Mouse (Mus musculus) lung, adult 2 months (tissue): ENCODE data around the gene Tbrg1. TPM values are rescaled to one million over a fixed set of nuclear protein-coding genes. Genes with fewer than 3 reads are reported as not detected.
A peak's percentile ranks its signal among the peaks of the same experiment; 100 is the strongest.

ENCODE experiments used
- DNase-seq: peaks from one replicate; pipeline ENCODE4 v3.0.0; 2022
- H3K4me1 ChIP-seq: fragments of 200-500 bp; 2 replicates; pipeline ENCODE4 v1.6.1; 2011; ENCODE audit warnings: low read length; ENCODE audit not compliant: control insufficient read depth, insufficient read depth
- H3K4me3 ChIP-seq: fragments of 200-500 bp; replicated peaks from 2 replicates; pipeline ENCODE3; 2011; ENCODE audit warnings: low read depth, mild to moderate bottlenecking, control low read depth, low read length; ENCODE audit errors: extremely low read depth
- CTCF ChIP-seq: fragments of 200-500 bp; IDR thresholded peaks from 2 replicates; pipeline ENCODE4 v1.5.1; 2011; ENCODE audit warnings: mild to moderate bottlenecking, low read length, control low read depth; ENCODE audit not compliant: insufficient read depth
- POLR2A ChIP-seq: fragments of 200-500 bp; IDR thresholded peaks from 2 replicates; pipeline ENCODE4 v1.6.1; 2011; ENCODE audit warnings: low read depth, mild to moderate bottlenecking, control low read depth, low read length, borderline replicate concordance; ENCODE audit errors: extremely low read depth
- WGBS: fragments of 180-500 bp; shearing (Covaris S2); methylation state at CpG from one replicate; pipeline ENCODE4 v1.1.7; 2018; 5-methylcytosine and 5-hydroxymethylcytosine counted together
- polyA plus RNA-seq: library from polyadenylated mRNA; depleted of rRNA; stranded (reverse); fragments of >200 nt; gene quantifications from 2 replicates; pipeline ENCODE4 v1.2.3, GENCODE M21; 2012; rRNA removed

Gene Tbrg1
- 32.7 and 44.5 TPM in 2 replicates for polyA plus RNA-seq

DNA sequence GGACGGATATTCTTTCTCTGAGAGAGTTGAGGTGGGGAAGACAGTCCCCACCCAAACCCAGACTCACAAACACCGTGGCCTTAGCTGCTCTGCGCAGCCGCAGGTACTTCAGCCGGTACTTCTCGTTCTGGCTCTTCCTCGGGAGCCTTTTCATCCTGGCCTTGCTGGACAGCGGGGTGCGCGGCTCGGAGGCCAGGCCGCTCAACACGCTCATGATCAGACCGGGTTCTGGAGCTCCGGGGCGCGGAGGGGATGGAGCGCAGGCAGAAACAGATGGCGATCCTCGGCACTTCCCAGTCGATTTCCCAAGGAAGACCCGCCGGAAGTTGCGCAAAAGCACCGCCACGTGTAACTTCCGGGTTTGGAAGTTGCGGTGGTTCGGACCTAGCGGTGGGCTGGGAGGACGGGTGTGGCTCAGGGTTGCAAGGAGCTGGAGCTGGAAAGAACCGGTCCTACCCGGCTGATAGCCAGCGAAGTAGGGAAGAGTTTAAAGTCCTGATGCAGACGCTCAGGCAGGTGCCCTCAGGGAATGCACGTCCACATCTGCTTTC lies at the start of gene Tbrg1:
TSS of gene Tbrg1 (minus strand) at position 382 of the 551 bp plus-strand sequence.
- WGBS, result under 1% methylated on average over 36 of the region's 36 CpGs
- Histone ChIP-seq H3K4me3 (peak within 1 kb of the TSS; percentile 91), H3K4me1 (peaks cover 3% of the 10 kb centered on the region)
- DNase-seq, result peak; percentile 90
- TF ChIP-seq CTCF (no peak), POLR2A (peak; percentile 73)

DNA sequence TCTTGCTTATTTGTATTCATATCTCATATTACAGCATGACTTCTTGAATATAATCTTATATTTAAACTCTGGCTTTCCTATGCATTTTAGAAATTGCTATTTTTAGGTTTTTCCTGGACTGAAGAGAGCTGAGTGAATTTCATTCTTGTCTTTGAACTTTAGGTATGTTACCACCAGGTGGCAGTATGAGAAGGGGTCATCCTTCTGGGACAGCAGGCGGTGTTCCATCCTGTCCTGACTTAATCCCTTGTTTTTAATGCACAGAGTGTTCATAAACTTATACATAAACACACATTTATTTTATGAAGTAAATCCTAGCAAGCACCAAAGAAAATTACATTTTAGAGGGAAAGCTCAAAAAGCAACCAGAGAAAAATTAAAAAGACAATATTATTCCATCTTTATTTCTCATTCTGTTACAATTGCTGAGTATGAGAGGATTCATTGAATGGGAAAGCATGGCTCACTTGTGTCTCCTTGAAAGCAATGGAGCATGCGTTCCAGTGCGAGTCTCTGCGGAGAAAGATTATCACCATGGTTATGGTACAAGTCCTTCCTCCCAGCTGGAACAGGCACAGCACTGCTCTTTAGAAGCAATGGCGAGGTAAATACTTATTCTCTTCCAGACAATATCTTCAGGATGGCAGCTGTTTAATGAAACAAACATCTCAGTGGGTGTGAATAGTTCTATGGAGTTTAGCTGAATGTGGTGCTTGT lies 33.0 kb upstream of the Tbrg1 start:
- WGBS, result 61% methylated on average over 5 of the region's 5 CpGs
- no peak for DNase-seq
- TF ChIP-seq POLR2A (no peak), CTCF (peak; percentile 31; the same call in 1 of the 2 replicates)
- Histone ChIP-seq H3K4me1 (no peaks in the 10 kb centered on the region), H3K4me3 (no peak overlapping the region)

DNA sequence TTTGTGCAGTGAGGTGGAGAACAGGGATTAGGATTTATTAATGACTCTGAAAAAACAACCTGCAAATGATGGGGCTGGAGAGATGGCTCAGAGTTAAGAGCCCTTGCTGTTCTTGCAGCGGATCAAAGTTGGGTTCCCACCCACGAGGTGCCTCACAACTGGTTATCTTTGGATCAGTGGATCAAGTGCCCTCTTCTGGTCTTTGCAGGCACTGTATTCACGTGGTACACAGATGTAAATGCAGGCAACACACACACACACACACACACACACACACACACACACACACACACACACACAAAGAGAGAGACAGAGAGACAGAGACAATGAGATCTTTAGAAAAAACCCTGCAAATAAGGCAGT lies 30.8 kb upstream of the Tbrg1 start:
- Histone ChIP-seq H3K4me3 (no peak overlapping the region), H3K4me1 (no peaks in the 10 kb centered on the region)
- 54% methylated on average over 3 of the region's 3 CpGs for WGBS
- no peak for DNase-seq
- TF ChIP-seq CTCF (no peak), POLR2A (no peak)

- Histone ChIP-seq H3K4me1 (no peaks in the 10 kb centered on the region), H3K4me3 (no peak overlapping the region)
- TF ChIP-seq POLR2A (no peak), CTCF (no peak)
- WGBS, result 78% methylated on average over 3 of the region's 3 CpGs
- no peak for DNase-seq
Observed at GRCm38 (mm10) chr9:37687288-37687940, 30.3 kb upstream of the Tbrg1 start.

DNA sequence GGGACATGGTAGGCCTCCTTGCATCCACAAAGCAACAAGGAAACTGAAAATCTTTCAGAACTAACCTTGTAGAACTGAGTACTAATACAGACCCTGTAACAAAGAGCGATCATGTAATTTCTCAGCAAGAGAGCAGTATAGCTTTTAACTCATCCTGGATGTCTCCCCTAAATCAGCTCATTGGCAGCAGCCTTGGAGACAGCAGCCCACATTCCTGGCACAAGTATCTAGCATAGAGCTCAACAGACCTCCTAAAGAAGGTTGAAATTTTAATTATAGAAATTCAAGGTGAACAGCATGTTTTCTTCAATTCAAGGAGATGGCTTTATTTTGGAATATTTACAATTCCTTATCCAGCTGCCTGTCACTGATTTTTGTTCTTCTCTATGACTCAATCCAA lies 24.0 kb upstream of the Tbrg1 start:
- no peak for TF ChIP-seq CTCF
- TF ChIP-seq POLR2A, result no peak
- H3K4me1 ChIP-seq, result no peaks in the 10 kb centered on the region
- WGBS, result 96% methylated on average over 1 of the region's 1 CpGs
- no peak for DNase-seq
- no peak overlapping the region for H3K4me3 ChIP-seq

- DNase-seq, result no peak
- TF ChIP-seq POLR2A (no peak), CTCF (no peak)
Observed at GRCm38 (mm10) chr9:37675287-37675686, 18.2 kb upstream of the Tbrg1 start.

GRCm38 (mm10) chr9:37670261-37670660 lies 13.1 kb upstream of the Tbrg1 start:
- H3K4me1 ChIP-seq, result no peaks in the 10 kb centered on the region
- no peak for DNase-seq

More at GRCm38 (mm10) chr9:37675287-37675686, 18.2 kb upstream of the Tbrg1 start:
- H3K4me1 ChIP-seq, result no peaks in the 10 kb centered on the region
- WGBS, result 75% methylated on average over 4 of the region's 4 CpGs
- H3K4me3 ChIP-seq, result no peak overlapping the region

GRCm38 (mm10) chr9:37669678-37670077 lies 12.6 kb upstream of the Tbrg1 start:
- no peak for DNase-seq
- H3K4me3 ChIP-seq, result no peak overlapping the region
- 39% methylated on average over 4 of the region's 4 CpGs for WGBS
- H3K4me1 ChIP-seq, result no peaks in the 10 kb centered on the region
- no peak for TF ChIP-seq CTCF

More at GRCm38 (mm10) chr9:37670261-37670660, 13.1 kb upstream of the Tbrg1 start:
- TF ChIP-seq CTCF (no peak), POLR2A (no peak)
- H3K4me3 ChIP-seq, result no peak overlapping the region
- 91% methylated on average over 3 of the region's 3 CpGs for WGBS

- Histone ChIP-seq H3K4me1 (no peaks in the 10 kb centered on the region), H3K4me3 (no peak within 1 kb of the TSS)
- TF ChIP-seq POLR2A (no peak), CTCF (no peak)
- 51% methylated on average over 6 of the region's 6 CpGs for WGBS
- no peak for DNase-seq
Observed at GRCm38 (mm10) chr9:37669115-37669514, 12.0 kb upstream of the Tbrg1 start, which contains the start of gene Panx3. Gene Panx3 (minus strand): TSS chr9:37669235.
